Mouse (Mus musculus): Measurements from ENCODE around the gene Slfn14. TPM values are rescaled to one million over a fixed set of nuclear protein-coding genes. Genes with fewer than 3 reads are reported as not detected.
A peak's percentile ranks its signal among the peaks of the same experiment; 100 is the strongest.

Gene Slfn14
- polyA plus RNA-seq, 1 experiment, result 24.0 TPM

DNA sequence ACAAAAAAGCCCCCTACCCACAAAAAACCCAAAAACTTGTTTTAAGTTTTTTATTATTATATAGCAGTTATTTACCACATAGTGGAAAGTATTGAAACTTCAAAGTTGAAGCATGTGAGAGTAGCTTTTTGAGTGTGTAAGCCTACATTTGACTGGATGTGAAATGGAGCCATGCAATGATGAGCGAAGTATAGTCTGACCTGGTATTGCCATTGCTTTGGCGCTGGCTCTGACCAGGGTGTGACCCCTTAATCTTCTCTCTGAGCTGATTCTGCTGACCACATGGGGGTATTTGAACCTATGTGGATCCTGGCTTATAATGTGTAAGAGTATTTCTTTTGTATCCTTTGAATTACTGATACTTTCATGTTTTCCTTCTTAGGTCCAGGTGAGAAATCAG, 7.6 kb upstream of the Slfn14 start:
- no peak overlapping the region for H3K4me3 ChIP-seq (replicated peaks; ENCODE audit: control insufficient read depth, low read depth, low read length)
- TF ChIP-seq CTCF (IDR thresholded peaks at IDR 0.05; ENCODE audit: control insufficient read depth, insufficient read depth, low read length) (no peak), POLR2A (IDR thresholded peaks at IDR 0.05; ENCODE audit: borderline replicate concordance, control insufficient read depth, low read depth, low read length) (no peak)
- WGBS, result 92% methylated on average over 2 of the region's 2 CpGs
- peaks cover 2% of the 10 kb centered on the region; the same call in 1 of the 2 replicates for H3K4me1 ChIP-seq (ENCODE audit: control insufficient read depth, insufficient read depth, low read length)
- no peak overlapping the region for H3K27ac ChIP-seq (ENCODE audit: control insufficient read depth, insufficient read depth, low read depth, low read length, poor library complexity)

DNA sequence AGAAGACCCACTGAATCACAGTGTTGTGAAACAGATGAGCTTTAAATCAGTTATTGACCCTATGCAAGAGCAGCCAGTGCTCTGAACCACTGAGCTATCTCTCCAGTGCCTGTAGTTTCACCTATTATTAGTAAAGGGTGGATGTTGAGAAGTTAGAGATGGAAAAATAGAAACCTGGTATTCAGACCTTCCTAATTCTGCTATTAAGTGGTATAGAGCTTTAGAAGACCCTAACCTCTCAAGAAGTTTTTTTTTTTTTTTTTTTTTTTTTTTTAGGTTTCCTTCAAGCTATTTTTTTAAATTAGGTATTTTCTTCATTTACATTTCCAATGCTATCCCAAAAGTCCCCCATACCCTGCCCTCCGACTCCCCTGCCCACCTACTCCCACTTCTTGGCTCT, 6.7 kb upstream of the Slfn14 start:
- no peak overlapping the region for H3K4me3 ChIP-seq (replicated peaks; ENCODE audit: control insufficient read depth, low read depth, low read length)
- no peak overlapping the region for H3K27ac ChIP-seq (ENCODE audit: control insufficient read depth, insufficient read depth, low read depth, low read length, poor library complexity)
- 91% methylated on average over 1 of the region's 1 CpGs for WGBS
- TF ChIP-seq CTCF (IDR thresholded peaks at IDR 0.05; ENCODE audit: control insufficient read depth, insufficient read depth, low read length) (no peak), POLR2A (IDR thresholded peaks at IDR 0.05; ENCODE audit: borderline replicate concordance, control insufficient read depth, low read depth, low read length) (no peak)
- H3K4me1 ChIP-seq (ENCODE audit: control insufficient read depth, insufficient read depth, low read length), result peaks cover under 1% of the 10 kb centered on the region; the same call in 1 of the 2 replicates

DNA sequence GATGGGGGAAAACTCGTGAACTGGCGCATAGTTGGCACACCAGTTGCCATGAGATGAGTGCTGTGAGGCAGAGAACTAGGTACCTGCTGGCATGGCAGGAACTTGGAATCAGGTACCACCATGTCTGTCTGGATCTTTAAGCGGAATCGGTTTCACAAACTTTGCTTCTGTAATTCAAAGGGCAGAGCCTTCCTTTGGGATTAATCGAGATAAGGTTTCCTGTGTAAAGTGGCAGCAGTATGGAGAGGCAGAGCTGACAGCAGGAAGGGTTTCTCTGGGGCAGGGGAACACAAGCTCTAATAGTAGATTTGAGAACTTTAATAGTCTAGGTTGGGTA, 5.7 kb upstream of the Slfn14 start:
- peak overlapping the region; percentile 92 for H3K4me3 ChIP-seq (replicated peaks; ENCODE audit: control insufficient read depth, low read depth, low read length)
- H3K4me1 ChIP-seq (ENCODE audit: control insufficient read depth, insufficient read depth, low read length), result no peaks in the 10 kb centered on the region
- H3K27ac ChIP-seq (ENCODE audit: control insufficient read depth, insufficient read depth, low read depth, low read length, poor library complexity), result no peak overlapping the region
- 1% methylated on average over 5 of the region's 5 CpGs for WGBS
- TF ChIP-seq CTCF (IDR thresholded peaks at IDR 0.05; ENCODE audit: control insufficient read depth, insufficient read depth, low read length) (no peak), POLR2A (IDR thresholded peaks at IDR 0.05; ENCODE audit: borderline replicate concordance, control insufficient read depth, low read depth, low read length) (no peak)

DNA sequence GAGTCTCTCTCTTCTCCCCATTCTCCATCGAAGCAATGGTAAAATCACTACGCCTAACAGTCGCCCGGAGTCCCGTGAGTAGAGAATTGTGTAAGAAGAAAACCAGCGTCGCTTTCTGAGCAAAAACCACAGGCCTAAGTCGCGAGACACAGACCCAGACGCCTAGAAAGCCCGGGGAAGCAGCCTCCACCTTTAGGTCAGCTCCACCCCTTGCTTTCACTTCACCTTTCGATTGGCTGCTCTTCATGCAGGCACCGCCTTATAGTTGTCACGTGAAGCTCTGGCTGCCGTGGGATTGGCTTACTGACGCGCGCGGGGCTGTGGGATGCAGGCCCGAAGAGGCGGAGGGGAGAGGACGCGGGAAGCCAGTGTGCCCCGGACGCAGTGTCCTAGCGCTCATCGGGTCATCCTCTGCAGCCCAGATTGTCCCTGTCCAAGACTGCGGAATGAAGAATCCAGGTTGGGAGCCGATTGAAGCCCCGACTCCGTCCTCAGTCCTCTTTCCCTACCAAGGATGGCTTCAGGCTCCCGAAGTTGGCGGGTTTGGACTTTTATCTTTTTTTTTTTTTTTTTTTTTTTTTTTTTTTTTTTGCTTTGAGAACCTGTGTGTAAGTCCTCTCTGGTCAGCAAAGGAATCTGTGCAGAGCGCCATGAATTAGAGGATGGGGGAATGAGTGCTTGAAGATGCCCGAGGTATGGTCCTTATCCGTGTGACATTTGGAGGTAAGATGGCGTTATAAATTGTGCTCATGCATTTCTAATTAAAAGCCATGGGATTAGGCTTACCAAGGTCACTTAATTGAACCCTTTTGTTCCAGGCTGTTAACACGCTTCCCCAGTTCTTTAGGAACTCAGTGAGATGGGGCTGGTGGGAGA, 5.1 kb upstream of the Slfn14 start:
- peak overlapping the region; percentile 59; the same call in 1 of the 2 replicates for H3K27ac ChIP-seq (ENCODE audit: control insufficient read depth, insufficient read depth, low read depth, low read length, poor library complexity)
- TF ChIP-seq CTCF (IDR thresholded peaks at IDR 0.05; ENCODE audit: control insufficient read depth, insufficient read depth, low read length) (0 out of 2 replicates have a peak, but pooled peaks have one; percentile 7), POLR2A (IDR thresholded peaks at IDR 0.05; ENCODE audit: borderline replicate concordance, control insufficient read depth, low read depth, low read length) (peak; percentile 99)
- peak overlapping the region; percentile 92 for H3K4me3 ChIP-seq (replicated peaks; ENCODE audit: control insufficient read depth, low read depth, low read length)
- H3K4me1 ChIP-seq (ENCODE audit: control insufficient read depth, insufficient read depth, low read length), result no peaks in the 10 kb centered on the region; the same call in 1 of the 2 replicates
- under 1% methylated on average over 38 of the region's 38 CpGs for WGBS

- TF ChIP-seq POLR2A (IDR thresholded peaks at IDR 0.05; ENCODE audit: borderline replicate concordance, control insufficient read depth, low read depth, low read length), result no peak
- no peak for TF ChIP-seq CTCF (IDR thresholded peaks at IDR 0.05; ENCODE audit: control insufficient read depth, insufficient read depth, low read length)
- H3K4me3 ChIP-seq (replicated peaks; ENCODE audit: control insufficient read depth, low read depth, low read length), result no peak overlapping the region
- WGBS, result 85% methylated on average over 2 of the region's 2 CpGs
Observed at GRCm38 (mm10) chr11:83289633-83290032, 3.1 kb upstream of the Slfn14 start.

GRCm38 (mm10) chr11:83289036-83289435, 2.5 kb upstream of the Slfn14 start:
- H3K4me1 ChIP-seq (ENCODE audit: control insufficient read depth, insufficient read depth, low read length), result no peaks in the 10 kb centered on the region; the same call in 1 of the 2 replicates
- TF ChIP-seq POLR2A (IDR thresholded peaks at IDR 0.05; ENCODE audit: borderline replicate concordance, control insufficient read depth, low read depth, low read length) (no peak), CTCF (IDR thresholded peaks at IDR 0.05; ENCODE audit: control insufficient read depth, insufficient read depth, low read length) (no peak)
- no peak overlapping the region for H3K4me3 ChIP-seq (replicated peaks; ENCODE audit: control insufficient read depth, low read depth, low read length)
- 93% methylated on average over 5 of the region's 5 CpGs for WGBS
- H3K27ac ChIP-seq (ENCODE audit: control insufficient read depth, insufficient read depth, low read depth, low read length, poor library complexity), result no peak overlapping the region

More at GRCm38 (mm10) chr11:83289633-83290032, 3.1 kb upstream of the Slfn14 start:
- H3K4me1 ChIP-seq (ENCODE audit: control insufficient read depth, insufficient read depth, low read length), result no peaks in the 10 kb centered on the region; the same call in 1 of the 2 replicates
- H3K27ac ChIP-seq (ENCODE audit: control insufficient read depth, insufficient read depth, low read depth, low read length, poor library complexity), result no peak overlapping the region

DNA sequence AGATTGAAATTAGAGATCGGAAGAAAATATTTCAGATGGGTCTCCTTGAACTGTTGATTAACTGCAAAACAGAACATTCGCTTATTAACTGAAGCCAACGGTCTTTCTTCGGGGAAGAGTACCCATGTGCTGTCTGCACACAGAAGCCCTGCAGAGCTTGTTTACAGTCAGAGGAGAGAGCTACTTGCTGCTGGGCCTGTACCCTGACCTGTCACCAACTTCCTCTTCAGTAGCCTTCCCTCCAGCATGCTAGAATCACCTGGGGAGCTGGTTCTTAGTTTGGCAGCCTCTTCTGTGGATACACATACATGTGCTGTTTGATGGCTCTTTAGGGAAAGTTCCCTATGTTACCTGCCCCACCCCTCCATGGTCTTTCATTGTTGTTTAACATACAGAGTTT, 899 bp downstream of the Slfn14 start:
- TF ChIP-seq POLR2A (IDR thresholded peaks at IDR 0.05; ENCODE audit: borderline replicate concordance, control insufficient read depth, low read depth, low read length) (no peak), CTCF (IDR thresholded peaks at IDR 0.05; ENCODE audit: control insufficient read depth, insufficient read depth, low read length) (no peak)
- peak overlapping the region; percentile 77 for H3K4me3 ChIP-seq (replicated peaks; ENCODE audit: control insufficient read depth, low read depth, low read length)
- 70% methylated on average over 4 of the region's 4 CpGs for WGBS
- H3K27ac ChIP-seq (ENCODE audit: control insufficient read depth, insufficient read depth, low read depth, low read length, poor library complexity), result peak overlapping the region; percentile 50; the same call in 1 of the 2 replicates
- H3K4me1 ChIP-seq (ENCODE audit: control insufficient read depth, insufficient read depth, low read length), result no peaks in the 10 kb centered on the region; the same call in none of the 2 replicates

DNA sequence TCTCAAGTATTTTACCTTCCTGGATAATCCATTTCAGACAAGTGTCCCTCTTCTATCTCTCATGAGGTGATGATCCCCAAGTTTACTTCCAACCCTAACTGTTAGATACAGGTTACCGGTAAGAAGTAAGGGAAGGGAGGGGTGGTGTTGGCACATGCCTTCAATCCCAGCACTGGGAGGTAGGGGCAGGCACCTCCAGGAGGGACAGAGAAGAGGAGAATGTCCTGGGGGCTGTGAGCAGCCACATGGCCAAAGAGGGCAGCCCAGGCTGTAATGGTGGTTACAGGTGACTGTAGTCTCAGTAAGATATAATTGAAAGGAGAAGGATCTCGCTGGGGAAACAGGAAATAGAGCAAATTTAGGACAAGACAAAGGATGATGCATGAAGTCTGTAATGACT, 4.4 kb downstream of the Slfn14 start:
- TF ChIP-seq CTCF (IDR thresholded peaks at IDR 0.05; ENCODE audit: control insufficient read depth, insufficient read depth, low read length) (no peak), POLR2A (IDR thresholded peaks at IDR 0.05; ENCODE audit: borderline replicate concordance, control insufficient read depth, low read depth, low read length) (no peak)
- 60% methylated on average over 2 of the region's 2 CpGs for WGBS
- Histone ChIP-seq H3K27ac (ENCODE audit: control insufficient read depth, insufficient read depth, low read depth, low read length, poor library complexity) (no peak overlapping the region), H3K4me1 (ENCODE audit: control insufficient read depth, insufficient read depth, low read length) (no peaks in the 10 kb centered on the region; the same call in none of the 2 replicates), H3K4me3 (replicated peaks; ENCODE audit: control insufficient read depth, low read depth, low read length) (peak overlapping the region; percentile 16)
